Mouse (Mus musculus): ENCODE results near the gene Frmpd2.

- no peak for TF ChIP-seq CTCF (IDR thresholded peaks at IDR 0.05)
- no peak for TF ChIP-seq EP300 (IDR thresholded peaks at IDR 0.05)
Measured at GRCm38 (mm10) chr14:33476094-33476760, 4.7 kb downstream of the Frmpd2 start.
